Mouse (Mus musculus): ENCODE measurements at regions not wholly inside any gene's neighbourhood (a gene's known extent, or its start where the extent isn't known, plus 50 kb on each side); places are given as distances from the start of the nearest gene placed in this dataset.

DNA sequence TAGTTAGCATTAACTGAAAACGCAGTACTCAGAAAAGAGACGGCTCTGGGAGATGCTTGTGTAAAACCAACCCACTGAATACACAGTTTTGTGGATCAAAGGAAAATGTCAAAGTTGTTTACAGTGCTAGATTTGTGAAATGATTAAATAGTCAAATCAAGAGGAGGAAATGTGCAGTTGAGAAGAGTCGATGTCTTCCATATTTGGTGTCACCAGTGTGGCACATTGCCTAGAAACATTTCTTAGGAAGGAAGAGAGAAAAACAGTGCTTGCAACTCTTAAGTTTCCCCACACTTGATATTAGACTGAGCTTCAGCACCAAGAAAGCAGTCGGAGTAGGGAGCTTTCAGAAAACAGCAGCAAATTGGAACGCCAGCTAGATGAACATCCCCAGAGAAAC lies 1274.9 kb downstream of the Slc22a22 start:
- H3K27ac ChIP-seq = no peak overlapping the region

DNA sequence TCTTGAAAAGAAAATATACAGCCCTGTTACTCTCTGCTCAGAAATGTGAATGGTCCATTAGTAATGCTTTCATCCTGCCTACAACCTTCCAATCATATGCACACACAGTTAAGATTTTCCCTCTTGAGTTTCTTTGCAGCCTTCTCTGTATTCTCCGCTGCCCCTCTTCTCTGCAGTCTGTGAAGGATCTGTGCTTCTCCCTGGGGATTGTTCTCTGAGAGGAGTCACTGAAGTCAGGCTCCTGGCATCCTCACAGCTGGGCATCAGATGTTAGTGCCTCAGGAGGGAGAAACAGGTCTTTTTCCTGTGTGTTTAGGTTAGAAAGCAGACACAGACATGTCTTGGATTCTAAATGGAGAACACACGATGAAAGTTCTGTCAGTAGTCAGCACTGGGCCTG lies 1278.1 kb downstream of the Slc22a22 start:
- TF ChIP-seq CTCF (IDR thresholded peaks at IDR 0.05; ENCODE audit: low read depth) = no peak
- ATAC-seq (replicated peaks; ENCODE audit: low FRiP score, low read depth) = no peak
- Histone ChIP-seq H3K4me1 (replicated peaks; ENCODE audit: insufficient read depth, low read length) (no peaks in the 10 kb centered on the region), H3K9me3 (replicated peaks; ENCODE audit: low read length) (no peaks in the 10 kb centered on the region), H3K4me2 (ENCODE audit: low read length) (no peak overlapping the region), H3K4me3 (replicated peaks; ENCODE audit: low read depth, low read length) (no peak overlapping the region), H3K36me3 (ENCODE audit: insufficient read depth, low read length) (no peaks in the 10 kb centered on the region), H3K9ac (ENCODE audit: low read depth, low read length) (no peak overlapping the region), H3K27ac (no peak overlapping the region), H3K27me3 (ENCODE audit: insufficient read depth, low read length) (no peaks in the 10 kb centered on the region)
- 49% methylated on average over 2 of the region's 2 CpGs for WGBS
- peak; percentile 11 for DNase-seq (ENCODE audit: low spot score)

More for the DNA sequence above, 1274.9 kb downstream of the Slc22a22 start:
- no peak overlapping the region for H3K9ac ChIP-seq (ENCODE audit: low read depth, low read length)
- H3K9me3 ChIP-seq (replicated peaks; ENCODE audit: low read length) = no peaks in the 10 kb centered on the region
- H3K4me1 ChIP-seq (replicated peaks; ENCODE audit: insufficient read depth, low read length) = no peaks in the 10 kb centered on the region
- H3K27me3 ChIP-seq (ENCODE audit: insufficient read depth, low read length) = no peaks in the 10 kb centered on the region
- TF ChIP-seq CTCF (IDR thresholded peaks at IDR 0.05; ENCODE audit: low read depth) = no peak
- H3K36me3 ChIP-seq (ENCODE audit: insufficient read depth, low read length) = no peaks in the 10 kb centered on the region
- WGBS = 67% methylated on average over 5 of the region's 5 CpGs
- no peak for ATAC-seq (replicated peaks; ENCODE audit: low FRiP score, low read depth)
- no peak overlapping the region for H3K4me2 ChIP-seq (ENCODE audit: low read length)
- DNase-seq (ENCODE audit: low spot score) = peak; percentile 50
- no peak overlapping the region for H3K4me3 ChIP-seq (replicated peaks; ENCODE audit: low read depth, low read length)

DNA sequence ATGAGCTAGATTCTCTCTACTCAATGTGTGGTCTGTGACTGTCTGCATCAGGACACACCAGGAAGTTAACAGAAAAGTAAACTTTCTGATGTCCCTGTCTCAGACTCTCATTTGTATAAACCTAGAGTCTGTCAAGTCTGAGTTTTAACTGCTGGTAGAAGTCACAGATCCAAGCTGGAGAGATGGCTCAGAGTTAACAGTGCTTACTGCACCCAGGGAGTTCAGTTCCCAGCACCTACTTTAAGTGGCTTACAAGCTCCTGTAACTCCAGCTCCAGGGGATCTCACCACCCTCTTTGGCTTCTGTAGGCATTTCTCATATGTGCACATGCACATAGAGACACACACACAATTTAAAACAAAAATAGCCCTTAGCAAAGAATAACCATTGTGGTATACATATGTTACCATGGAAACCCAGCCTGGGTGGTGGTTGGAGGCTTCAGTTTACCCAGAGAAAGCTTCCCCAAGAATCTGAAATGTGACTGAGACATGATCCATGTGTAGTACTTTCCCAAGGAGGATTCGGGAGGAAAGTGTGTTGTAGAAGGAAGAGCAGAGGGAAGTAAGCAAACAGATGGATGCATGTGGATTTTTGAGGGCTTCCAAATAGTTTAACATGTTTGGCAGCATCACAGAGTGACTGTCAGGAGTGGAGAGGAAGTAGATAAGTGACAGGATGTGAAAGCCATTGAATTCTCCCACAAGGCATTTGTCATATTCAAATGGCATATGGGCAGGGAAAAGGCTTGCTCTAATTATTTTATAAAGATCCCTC lies 1279.8 kb downstream of the Slc22a22 start:
- no peaks in the 10 kb centered on the region for H3K27me3 ChIP-seq (ENCODE audit: insufficient read depth, low read length)
- no peaks in the 10 kb centered on the region for H3K36me3 ChIP-seq (ENCODE audit: insufficient read depth, low read length)
- H3K4me1 ChIP-seq (replicated peaks; ENCODE audit: insufficient read depth, low read length) = no peaks in the 10 kb centered on the region
- DNase-seq (ENCODE audit: low spot score) (no peak), ATAC-seq (replicated peaks; ENCODE audit: low FRiP score, low read depth) (no peak)
- no peak overlapping the region for H3K27ac ChIP-seq
- H3K9me3 ChIP-seq (replicated peaks; ENCODE audit: low read length) = no peaks in the 10 kb centered on the region
- no peak overlapping the region for H3K4me3 ChIP-seq (replicated peaks; ENCODE audit: low read depth, low read length)
- H3K9ac ChIP-seq (ENCODE audit: low read depth, low read length) = no peak overlapping the region
- no peak for TF ChIP-seq CTCF (IDR thresholded peaks at IDR 0.05; ENCODE audit: low read depth)
- H3K4me2 ChIP-seq (ENCODE audit: low read length) = no peak overlapping the region
- 47% methylated on average over 1 of the region's 1 CpGs for WGBS

DNA sequence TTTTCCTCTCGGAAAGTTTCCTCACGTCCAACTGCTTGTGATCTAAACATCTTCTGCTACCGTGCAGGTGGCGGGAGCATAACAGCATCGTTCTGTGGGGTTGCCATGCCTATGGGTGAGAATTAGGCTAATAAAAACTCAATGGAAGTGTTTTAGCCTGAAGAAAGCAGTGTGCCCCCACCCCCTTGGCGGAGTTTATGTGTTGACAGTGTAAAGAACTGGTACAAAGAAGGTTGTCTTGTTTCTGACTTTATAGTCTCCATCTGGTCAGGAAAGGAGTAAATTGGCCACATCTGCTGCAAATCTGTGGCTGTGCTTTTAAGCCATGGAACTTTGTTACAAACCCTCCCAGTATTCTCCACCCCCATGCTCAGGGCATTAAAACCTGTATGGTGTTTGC lies 1311.2 kb downstream of the Slc22a22 start:
- H3K9ac ChIP-seq (ENCODE audit: low read depth, low read length) = no peak overlapping the region
- no peak overlapping the region for H3K4me3 ChIP-seq (replicated peaks; ENCODE audit: low read depth, low read length)
- H3K27me3 ChIP-seq (ENCODE audit: insufficient read depth, low read length) = no peaks in the 10 kb centered on the region
- no peak overlapping the region for H3K27ac ChIP-seq
- no peak for TF ChIP-seq CTCF (IDR thresholded peaks at IDR 0.05; ENCODE audit: low read depth)
- no peak overlapping the region for H3K4me2 ChIP-seq (ENCODE audit: low read length)
- WGBS = 26% methylated on average over 6 of the region's 6 CpGs
- no peak for ATAC-seq (replicated peaks; ENCODE audit: low FRiP score, low read depth)
- no peaks in the 10 kb centered on the region for H3K36me3 ChIP-seq (ENCODE audit: insufficient read depth, low read length)
- no peak for DNase-seq (ENCODE audit: low spot score)
- no peaks in the 10 kb centered on the region for H3K9me3 ChIP-seq (replicated peaks; ENCODE audit: low read length)
- H3K4me1 ChIP-seq (replicated peaks; ENCODE audit: insufficient read depth, low read length) = no peaks in the 10 kb centered on the region

DNA sequence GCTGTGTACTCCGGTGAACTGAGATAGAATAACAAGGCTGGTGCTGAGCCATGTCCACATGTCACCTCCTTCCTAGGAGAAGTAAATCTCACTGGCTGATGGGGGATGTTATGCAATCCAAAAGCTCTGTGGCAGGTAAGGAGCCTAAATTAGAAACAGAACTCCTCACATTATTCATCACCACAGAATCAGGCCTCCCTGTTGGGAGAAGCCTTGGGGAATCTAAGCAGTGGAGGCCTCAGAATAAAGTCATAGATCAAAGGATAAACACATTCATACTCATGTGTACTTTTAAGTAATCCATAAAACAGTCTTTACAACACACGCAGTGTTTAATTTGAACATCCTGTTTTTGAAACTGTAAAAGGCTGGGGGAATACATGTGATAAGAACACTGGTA lies 1318.7 kb downstream of the Slc22a22 start:
- Histone ChIP-seq H3K4me3 (replicated peaks; ENCODE audit: low read depth, low read length) (no peak overlapping the region), H3K36me3 (ENCODE audit: insufficient read depth, low read length) (no peaks in the 10 kb centered on the region), H3K4me1 (replicated peaks; ENCODE audit: insufficient read depth, low read length) (no peaks in the 10 kb centered on the region), H3K9ac (ENCODE audit: low read depth, low read length) (no peak overlapping the region), H3K4me2 (ENCODE audit: low read length) (no peak overlapping the region), H3K9me3 (replicated peaks; ENCODE audit: low read length) (no peaks in the 10 kb centered on the region), H3K27me3 (ENCODE audit: insufficient read depth, low read length) (no peaks in the 10 kb centered on the region), H3K27ac (no peak overlapping the region)
- DNase-seq (ENCODE audit: low spot score) = peak; percentile 9
- no peak for ATAC-seq (replicated peaks; ENCODE audit: low FRiP score, low read depth)
- 39% methylated on average over 2 of the region's 2 CpGs for WGBS
- TF ChIP-seq CTCF (IDR thresholded peaks at IDR 0.05; ENCODE audit: low read depth) = no peak

DNA sequence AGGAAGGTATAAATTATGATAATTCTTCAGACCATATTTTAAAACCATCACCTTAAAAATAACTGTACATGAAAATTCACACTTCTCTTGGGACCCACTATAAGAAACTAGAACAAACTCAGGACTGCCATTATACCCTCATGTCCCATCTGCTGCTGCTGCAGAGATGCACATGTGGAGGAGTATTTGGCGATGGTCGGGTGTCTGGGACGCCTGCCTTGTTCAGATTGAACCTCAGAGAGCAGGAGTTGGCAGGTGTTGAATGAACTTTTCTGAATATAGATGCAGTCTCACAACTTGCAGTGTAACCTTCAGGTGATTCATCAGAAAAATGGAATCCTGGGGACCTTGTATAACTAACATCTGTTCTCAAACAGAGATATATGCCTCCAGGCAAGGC lies 1338.0 kb downstream of the Slc22a22 start:
- no peak overlapping the region for H3K9ac ChIP-seq (ENCODE audit: low read depth, low read length)
- no peaks in the 10 kb centered on the region for H3K9me3 ChIP-seq (replicated peaks; ENCODE audit: low read length)
- H3K27ac ChIP-seq = no peak overlapping the region
- H3K4me3 ChIP-seq (replicated peaks; ENCODE audit: low read depth, low read length) = no peak overlapping the region
- no peak overlapping the region for H3K4me2 ChIP-seq (ENCODE audit: low read length)
- TF ChIP-seq CTCF (IDR thresholded peaks at IDR 0.05; ENCODE audit: low read depth) = no peak
- 70% methylated on average over 3 of the region's 3 CpGs for WGBS
- no peaks in the 10 kb centered on the region for H3K36me3 ChIP-seq (ENCODE audit: insufficient read depth, low read length)
- no peak for ATAC-seq (replicated peaks; ENCODE audit: low FRiP score, low read depth)
- no peaks in the 10 kb centered on the region for H3K4me1 ChIP-seq (replicated peaks; ENCODE audit: insufficient read depth, low read length)
- no peaks in the 10 kb centered on the region for H3K27me3 ChIP-seq (ENCODE audit: insufficient read depth, low read length)
- DNase-seq (ENCODE audit: low spot score) = no peak
